Mouse (Mus musculus): ENCODE data around the gene 2810408A11Rik.

GRCm38 (mm10) chr11:69883527-69884151, 17.1 kb downstream of the 2810408A11Rik start:
- TF ChIP-seq MAX (IDR thresholded peaks at IDR 0.05; ENCODE audit: low read depth) = no peak
- no peak for TF ChIP-seq USF1 (IDR thresholded peaks at IDR 0.05; ENCODE audit: low read depth)
- TF ChIP-seq POLR2A (IDR thresholded peaks at IDR 0.05; ENCODE audit: insufficient read length, low read depth) = no peak
- no peak for TF ChIP-seq TCF12 (IDR thresholded peaks at IDR 0.05; ENCODE audit: insufficient read depth, poor library complexity, severe bottlenecking)
